Mouse (Mus musculus) neural tube, embryonic 10.5 days (tissue): ENCODE data around the gene Lrrc75a.

Experiments used
- DNase-seq: peaks from one replicate; pipeline ENCODE4 v3.0.0-alpha.2; 2017; ENCODE audit warnings: low spot score; ENCODE audit errors: extremely low spot score

The Lrrc75a gene

GRCm38 (mm10) chr11:62601732-62602618, 46.3 kb downstream of the Lrrc75a start:
- DNase-seq: no peak

GRCm38 (mm10) chr11:62598571-62598970, 49.8 kb downstream of the Lrrc75a start:
- no peak for DNase-seq

GRCm38 (mm10) chr11:62591904-62592575, 56.3 kb downstream of the Lrrc75a start:
- no peak for DNase-seq

- DNase-seq: no peak
Observed at GRCm38 (mm10) chr11:62591026-62591425, 57.3 kb downstream of the Lrrc75a start.

GRCm38 (mm10) chr11:62589391-62589790, 58.9 kb downstream of the Lrrc75a start:
- DNase-seq: no peak

- no peak for DNase-seq
Observed at GRCm38 (mm10) chr11:62587034-62587433, 61.3 kb downstream of the Lrrc75a start.

GRCm38 (mm10) chr11:62584671-62585206, 63.6 kb downstream of the Lrrc75a start:
- no peak for DNase-seq

- no peak for DNase-seq
Observed at GRCm38 (mm10) chr11:62583031-62583430, 65.3 kb downstream of the Lrrc75a start.

- DNase-seq: no peak
Observed at GRCm38 (mm10) chr11:62576530-62577152, 71.7 kb downstream of the Lrrc75a start.

GRCm38 (mm10) chr11:62575659-62576438, 72.5 kb downstream of the Lrrc75a start:
- DNase-seq: peak; percentile 44

GRCm38 (mm10) chr11:62575297-62575658, 73.0 kb downstream of the Lrrc75a start:
- peak; percentile 93 for DNase-seq

GRCm38 (mm10) chr11:62574703-62575085, 73.6 kb downstream of the Lrrc75a start:
- DNase-seq: no peak

GRCm38 (mm10) chr11:62573959-62574702, 74.2 kb downstream of the Lrrc75a start, which contains the start of gene Trpv2:
Trpv2 (plus strand) TSS chr11:62574486.
- DNase-seq: no peak

GRCm38 (mm10) chr11:62568300-62568699, 80.0 kb downstream of the Lrrc75a start:
- no peak for DNase-seq

GRCm38 (mm10) chr11:62566211-62566610, 82.1 kb downstream of the Lrrc75a start:
- no peak for DNase-seq

- no peak for DNase-seq
Observed at GRCm38 (mm10) chr11:62565747-62566146, 82.6 kb downstream of the Lrrc75a start.

- no peak for DNase-seq
Observed at GRCm38 (mm10) chr11:62563590-62563989, 84.7 kb downstream of the Lrrc75a start.

- DNase-seq: peak; percentile 35
Observed at GRCm38 (mm10) chr11:62560463-62561016, 87.8 kb downstream of the Lrrc75a start.

GRCm38 (mm10) chr11:62558961-62559646, 89.2 kb downstream of the Lrrc75a start:
- DNase-seq: no peak
